Mouse (Mus musculus): ENCODE results near the gene Pik3r6.

Pik3r6 gene

DNA sequence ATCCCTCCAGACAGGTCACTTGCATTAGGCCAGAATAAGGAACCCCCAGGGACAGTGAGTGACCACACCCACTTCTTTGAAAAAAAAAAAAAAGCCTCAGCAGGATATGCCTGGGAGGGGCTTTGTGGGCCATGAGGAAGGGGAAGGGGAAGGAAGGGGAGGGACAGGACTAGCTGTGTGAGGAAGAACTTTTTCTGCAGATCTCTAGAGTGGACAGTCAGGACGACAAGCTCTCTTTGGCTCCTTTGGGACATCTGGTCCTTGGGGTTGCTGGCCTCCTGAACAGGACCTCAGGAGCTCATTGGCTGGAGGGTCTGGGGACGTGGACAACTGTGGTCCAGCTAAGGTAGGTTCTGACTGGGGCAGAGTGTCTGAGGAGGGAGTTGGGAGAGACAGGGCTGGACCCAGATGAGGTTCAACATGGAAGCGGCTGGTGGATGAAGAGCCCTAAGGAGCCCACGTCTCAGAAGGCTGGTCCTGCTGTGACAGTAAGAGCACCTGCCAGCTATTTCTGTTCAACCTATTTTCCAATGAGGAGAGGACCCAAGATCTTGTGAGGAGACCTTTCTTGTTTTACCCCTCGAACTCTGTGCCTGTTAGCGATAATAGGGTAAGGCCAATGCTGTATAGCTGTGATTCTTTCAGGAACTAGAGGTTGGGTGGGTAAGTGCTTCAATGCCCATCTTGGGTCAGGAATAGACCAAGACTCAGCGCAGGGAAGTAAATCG, at the start of gene Pik3r6:
TSS of gene Pik3r6 (plus strand) at position 118 of the 728 bp plus-strand sequence.
- in situ Hi-C loops (cut with MboI, MseI): no loop called here

DNA sequence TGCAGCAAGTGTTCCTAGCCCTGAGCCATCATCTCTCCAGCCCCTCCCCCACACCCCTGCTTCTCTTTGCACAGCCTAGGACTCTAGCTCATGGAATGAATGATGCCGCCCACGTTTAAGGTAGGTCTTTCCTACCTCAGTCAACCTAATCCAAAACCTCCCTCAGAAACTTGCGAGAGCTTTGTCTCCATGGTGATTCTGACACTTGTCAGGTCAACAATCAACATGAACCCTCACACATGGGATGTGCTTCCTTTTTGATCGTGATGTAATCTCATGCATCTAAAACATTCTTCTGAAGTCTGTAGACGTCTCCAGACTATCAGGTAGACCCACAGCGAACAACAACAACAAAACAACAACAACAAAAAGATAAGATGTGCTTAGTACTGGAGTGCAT, 49.5 kb upstream of the Pik3r6 start:
- in situ Hi-C loops (cut with MboI, MseI): no loop called here

DNA sequence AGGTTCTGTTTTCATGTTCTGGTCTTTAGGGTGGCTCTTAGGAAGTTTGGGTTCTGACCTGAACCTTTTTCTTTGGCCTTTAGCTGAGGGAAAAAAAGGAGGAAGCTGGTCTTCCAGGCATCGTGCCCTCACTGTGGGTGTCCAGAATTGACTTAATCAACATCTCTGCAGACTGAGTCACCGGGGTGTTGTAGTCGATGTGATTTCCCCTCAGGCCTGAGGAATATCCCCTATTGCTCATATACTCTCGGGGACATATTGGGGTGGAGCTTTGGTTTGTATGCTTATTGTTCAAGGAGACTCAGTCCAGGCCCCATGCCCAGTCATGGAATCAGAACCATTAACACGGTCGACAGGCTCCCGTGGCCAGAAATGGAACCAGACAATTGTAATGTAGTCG, 44.7 kb upstream of the Pik3r6 start:
- in situ Hi-C loops (cut with MboI, MseI): no loop called here

DNA sequence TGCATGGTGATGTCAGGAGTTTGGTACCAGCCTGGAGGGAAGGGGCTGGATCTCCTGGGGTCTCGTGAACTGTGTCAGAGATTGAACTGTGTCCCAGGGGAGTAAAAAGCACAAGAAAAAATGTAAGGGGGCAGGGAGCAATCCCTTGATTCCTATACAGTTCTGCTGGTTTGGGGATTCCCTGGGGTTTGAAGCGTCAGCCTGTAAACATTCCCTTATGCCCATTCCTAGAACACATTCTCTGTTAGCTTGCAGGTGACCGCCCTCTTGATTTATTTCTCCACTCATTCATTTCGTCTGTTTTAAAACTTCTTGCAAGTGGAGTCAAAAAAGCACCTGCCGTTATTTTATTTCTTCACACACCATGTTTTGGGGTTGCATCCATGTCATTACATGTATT, 43.8 kb upstream of the Pik3r6 start:
- in situ Hi-C loops (cut with MboI, MseI): no loop called here

DNA sequence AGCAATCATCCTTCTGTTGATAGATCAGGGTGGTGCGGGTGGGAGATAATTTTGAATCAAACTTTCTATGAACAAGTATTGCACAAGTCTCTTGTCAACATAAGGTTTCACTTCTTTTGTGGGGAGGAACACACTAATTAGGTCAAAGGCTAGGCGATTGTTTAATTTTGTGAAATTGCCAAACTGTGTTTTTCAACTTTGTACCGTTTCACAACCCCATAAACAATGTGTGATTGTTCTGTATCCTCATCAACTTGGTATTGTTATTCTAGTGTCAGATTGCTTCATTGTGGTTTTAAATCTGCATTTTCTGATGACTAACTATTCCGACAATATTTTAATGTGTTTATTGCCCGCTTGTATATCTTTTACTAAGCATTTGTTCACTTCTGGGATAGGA, 43.3 kb upstream of the Pik3r6 start:
- in situ Hi-C loops (cut with MboI, MseI): no loop called here

DNA sequence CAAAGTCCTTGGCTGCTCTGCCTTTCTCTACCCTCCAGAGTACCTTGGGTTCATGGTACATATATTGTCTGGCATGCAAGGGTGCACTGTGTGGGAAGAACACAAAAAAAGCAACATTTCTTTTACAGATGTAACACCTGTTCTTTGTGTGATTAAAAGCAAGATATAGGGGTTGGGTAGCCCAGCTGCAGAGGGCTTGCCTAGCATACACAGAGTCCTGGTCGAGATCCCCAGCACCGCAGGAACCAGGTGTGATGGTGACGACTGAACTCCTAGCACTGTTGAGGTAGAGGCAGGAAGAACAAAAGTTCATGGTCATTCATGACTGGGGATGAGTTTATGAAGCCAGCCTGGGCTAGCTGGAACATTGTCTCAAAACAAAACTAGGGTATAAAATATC, 40.1 kb upstream of the Pik3r6 start:
- in situ Hi-C loops (cut with MboI, MseI): no loop called here

DNA sequence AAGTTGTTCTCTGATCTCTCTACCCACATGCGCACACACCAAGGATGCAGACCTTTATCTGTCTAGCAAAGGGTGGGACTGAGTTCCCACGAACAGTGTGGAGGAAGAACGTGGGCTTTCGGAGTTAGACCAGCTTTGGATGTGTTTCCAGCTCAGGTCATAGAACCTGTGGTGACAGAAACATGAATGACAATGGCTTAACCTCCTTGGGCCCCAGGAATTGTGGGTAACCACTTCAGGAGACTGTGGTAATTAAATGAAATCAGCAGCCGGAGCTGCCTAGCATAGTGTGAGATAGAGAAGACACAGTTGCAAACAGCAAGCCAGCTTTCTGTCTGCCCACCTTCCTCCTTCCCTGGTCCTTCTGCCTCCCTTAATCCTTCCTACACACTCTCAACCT, 38.6 kb upstream of the Pik3r6 start:
- in situ Hi-C loops (cut with MboI, MseI): no loop called here

DNA sequence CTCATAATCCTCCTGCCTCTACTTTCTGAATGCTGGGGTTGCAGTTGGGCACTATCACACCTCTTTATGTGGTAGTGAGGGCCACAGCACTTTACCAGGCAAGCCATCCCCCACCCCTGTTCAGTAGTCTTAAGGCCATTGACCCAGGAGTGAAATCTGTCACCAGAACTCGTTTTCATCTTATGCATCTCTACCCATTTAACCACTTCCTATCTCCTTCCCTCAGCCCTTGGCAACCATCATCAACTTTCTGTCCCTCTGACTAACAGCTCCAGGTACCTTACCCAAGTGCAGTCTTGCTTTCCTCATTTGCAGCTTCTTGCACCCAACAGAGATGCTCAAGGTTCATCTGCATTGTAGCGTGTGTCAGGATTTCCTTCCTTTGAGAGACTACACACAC, 37.7 kb upstream of the Pik3r6 start:
- in situ Hi-C loops (cut with MboI, MseI): no loop called here

DNA sequence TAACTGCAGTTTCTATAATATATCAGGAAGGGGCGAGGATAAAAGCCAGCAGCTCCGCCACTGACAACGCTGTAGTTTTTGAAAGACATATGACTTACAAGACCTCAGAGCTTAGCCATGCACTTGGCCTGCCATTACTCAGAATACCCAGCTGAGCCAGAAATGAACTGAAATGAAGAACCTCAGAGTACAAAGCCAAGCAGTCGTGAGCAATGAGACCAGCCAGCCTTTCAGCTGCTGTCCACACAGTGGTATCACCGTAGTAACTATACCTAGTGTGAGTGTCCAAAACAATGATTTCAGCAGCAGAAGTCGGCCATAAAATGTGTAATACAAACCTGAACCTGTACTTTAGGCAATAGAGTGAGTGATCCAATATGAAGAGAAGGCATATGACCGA, 35.4 kb upstream of the Pik3r6 start:
- in situ Hi-C loops (cut with MboI, MseI): no loop called here

DNA sequence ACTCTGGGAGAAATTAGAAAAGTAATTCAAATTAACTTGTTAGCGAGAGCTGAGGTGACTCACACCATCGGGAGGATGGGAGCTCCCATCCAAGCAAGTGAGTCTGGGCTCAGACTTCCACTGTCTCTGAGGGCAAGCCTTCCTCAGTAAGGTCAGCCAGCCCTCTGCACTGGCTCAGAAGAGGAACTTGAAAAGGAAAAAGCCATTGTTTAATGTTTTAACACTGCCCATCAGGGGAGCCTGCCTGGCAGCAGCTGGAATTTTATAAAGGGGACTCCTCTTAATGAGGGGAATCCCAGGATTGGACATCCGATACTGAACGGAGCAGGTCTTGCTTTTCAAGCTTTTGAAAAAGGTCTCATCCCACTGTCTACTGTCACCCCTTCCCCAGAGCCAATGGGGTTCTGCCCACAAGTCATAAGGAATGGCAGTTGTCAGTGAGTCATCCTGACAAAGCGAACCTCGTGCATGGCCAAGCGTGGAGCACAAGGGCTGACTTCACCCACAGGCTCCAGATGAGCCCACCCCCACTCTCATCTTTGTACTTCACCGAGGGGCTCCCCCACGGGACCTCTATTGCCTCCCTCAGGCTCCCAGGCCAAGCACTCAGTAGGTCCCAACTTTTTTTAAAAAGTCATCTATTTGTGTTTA, 34.7 kb upstream of the Pik3r6 start:
- in situ Hi-C loops (cut with MboI, MseI): no loop called here

DNA sequence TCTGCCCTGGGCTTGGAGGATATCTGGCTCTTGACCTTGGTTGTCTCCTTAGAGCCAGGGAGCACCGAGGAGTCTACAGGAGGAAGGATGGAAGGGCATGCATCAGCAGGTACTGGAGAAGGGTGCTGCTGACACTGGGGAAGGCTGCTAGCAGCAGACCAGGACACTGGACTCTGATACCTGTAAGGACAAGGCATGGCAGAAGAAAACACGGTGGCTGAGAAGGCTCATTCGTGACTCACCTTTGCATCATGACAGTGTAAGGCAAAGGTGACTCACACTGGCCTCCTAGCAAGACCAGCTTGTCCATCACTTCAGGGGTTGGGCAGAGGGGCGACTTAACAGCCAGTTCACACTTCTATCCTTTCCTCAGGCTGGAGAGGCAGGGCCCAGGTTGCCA, 33.9 kb upstream of the Pik3r6 start:
- in situ Hi-C loops (cut with MboI, MseI): no loop called here

DNA sequence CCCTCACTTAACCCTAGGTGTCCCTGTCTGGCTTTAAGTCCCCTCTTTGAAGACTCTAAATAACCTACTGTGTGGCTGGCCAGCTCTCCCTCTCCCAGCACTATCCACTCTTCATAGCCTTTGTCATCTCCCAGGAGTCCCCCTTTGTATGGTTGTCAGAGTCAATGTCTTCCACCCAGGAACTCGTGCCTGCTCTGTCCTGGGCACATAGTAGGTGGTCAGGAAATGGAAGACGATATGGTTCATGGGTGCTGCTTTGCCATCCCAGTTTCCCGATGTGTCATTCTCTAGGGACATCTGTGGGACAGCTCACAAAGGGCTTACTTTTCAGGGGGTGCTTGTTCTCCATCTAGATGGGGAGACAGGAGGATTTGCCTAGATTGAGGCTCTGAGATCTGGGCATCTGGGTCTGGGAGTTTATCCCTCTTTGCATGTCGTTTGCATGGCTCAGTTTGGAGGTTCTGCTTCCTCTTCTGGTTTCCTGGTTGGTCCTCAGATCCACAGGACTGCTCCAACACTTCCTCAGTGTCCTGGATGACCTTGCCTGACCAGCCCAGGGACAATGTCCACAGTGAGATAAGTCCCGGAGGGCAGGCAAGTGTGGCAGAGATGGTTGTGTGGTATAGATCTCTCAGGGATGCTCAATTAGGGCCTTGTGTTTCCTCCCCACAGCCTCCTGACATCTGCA, 30.5 kb upstream of the Pik3r6 start:
- in situ Hi-C loops (cut with MboI, MseI): loop anchor here (5.0 kb wide), 1 partner anchor 40 kb away; the partner anchor contains the start of gene Pik3r5

DNA sequence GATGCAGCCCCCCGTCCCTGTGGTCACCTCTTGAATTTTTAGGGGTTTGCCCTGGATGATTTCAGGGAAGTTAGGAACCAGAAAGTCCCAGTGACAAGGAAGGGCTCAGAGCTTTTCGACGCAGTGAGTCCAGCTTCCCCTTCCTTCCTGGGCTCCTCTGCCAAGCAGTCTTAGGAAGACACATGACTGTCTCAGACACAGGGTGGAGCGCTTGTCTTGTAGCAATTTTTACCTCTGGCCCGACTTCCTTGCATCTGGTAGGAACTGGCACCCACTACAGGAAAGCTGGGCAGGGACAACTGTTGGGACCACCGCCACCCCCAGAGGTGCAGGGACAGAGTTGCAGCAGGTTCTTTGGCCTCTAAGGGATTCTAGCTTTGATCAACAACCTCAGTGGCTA, 28.2 kb upstream of the Pik3r6 start:
- in situ Hi-C loops (cut with MboI, MseI): loop anchor here (5.0 kb wide), 1 partner anchor 42 kb away; the partner anchor contains the start of gene Pik3r5

DNA sequence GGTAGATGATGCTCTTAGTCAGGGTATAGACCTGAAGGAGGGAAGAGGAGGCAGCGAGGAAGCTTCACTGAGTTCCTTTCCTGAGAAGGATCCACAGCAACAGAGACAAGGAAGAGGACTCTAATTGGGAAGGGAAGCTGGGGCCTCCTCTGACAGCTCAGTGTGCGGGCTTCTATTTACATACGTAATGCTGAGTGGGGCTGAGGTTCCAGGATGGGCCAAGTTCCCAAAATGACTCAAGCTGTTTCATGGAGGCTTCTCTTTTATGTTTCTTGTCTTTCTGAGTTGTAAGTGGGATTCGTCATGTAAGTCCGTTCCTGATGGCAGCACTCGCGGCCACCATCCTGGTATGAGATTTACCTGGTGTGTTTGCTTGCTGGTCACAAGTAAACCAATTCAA, 27.1 kb upstream of the Pik3r6 start:
- in situ Hi-C loops (cut with MboI, MseI): no loop called here

DNA sequence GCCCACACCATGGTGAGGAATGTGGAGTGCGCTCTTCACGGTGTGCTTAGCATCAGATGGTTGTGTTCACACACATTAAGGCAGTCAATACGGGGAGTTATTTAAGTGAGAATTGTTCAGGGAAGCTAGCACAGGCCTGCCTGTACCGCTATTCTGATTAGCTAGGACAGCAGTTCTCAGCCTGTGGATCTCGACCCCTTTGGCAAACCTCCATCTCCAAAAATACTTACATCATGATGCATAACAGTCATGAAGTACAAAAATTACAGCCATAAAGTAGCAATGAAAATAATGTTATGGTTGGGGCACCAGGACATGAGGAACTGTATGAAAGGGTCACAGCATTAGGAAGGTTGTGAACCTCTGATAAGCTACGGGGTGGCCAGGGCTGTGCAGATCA, 25.2 kb upstream of the Pik3r6 start:
- in situ Hi-C loops (cut with MboI, MseI): no loop called here

DNA sequence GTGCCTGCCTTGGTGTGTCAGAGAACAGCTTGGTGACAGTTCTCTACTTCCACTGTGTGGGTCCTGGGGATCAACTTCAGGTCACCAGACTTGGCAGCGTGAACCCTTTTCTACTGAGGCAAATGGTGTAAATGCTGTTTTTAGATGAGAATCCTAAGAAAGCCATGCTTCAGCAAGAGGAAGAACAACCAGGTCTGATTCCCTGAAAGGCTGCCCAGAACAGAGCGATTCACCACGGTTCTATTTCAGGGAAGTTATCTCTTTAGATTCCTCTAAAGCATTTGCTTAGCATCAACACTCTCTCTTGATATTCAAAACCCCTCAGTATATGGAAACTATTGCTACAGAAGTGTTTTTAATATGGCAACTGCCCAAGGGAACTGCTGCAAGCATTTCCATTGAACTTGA, 24.2 kb upstream of the Pik3r6 start:
- in situ Hi-C loops (cut with MboI, MseI): no loop called here

DNA sequence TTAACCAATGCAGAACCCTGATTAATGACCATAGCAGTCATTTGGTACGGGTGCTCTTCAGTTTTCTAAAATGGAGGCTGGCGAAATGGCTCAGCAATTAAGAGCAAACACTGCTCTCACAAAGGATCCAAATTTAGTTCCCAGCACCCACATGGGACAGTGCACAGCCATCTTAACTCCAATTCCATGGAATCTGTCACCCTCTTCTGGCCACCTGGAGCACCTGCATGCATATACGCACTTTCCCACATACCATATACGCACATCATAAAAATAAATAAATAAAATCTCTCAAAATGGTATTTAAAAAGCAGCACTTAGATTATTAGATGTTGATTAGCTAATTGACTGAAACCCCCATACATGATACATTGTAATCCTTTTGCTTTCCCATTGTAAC, 22.2 kb upstream of the Pik3r6 start:
- in situ Hi-C loops (cut with MboI, MseI): loop anchor here (5.0 kb wide), 1 partner anchor 77 kb away; the partner anchor contains the start of gene Mfsd6l

DNA sequence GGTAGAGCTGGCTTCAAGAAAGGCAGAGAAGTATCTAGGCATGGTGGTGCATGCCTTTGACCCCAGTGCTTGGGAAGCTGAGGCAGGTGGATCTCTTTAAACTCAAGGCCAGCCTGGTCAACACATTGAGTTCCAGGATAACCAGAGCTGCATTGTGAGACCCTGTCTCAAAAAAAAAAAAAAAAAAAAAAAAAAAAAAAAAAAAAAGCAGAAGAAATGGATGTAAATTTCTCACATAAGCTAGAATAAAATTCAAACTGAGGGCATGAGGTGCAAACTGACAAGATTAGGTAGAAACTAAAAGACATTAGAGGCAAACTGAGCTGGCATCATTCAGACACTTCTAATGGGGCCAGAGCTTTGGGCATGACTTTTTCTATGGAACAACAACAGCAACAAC, 20.8 kb upstream of the Pik3r6 start:
- in situ Hi-C loops (cut with MboI, MseI): loop anchor here (5.0 kb wide), 1 partner anchor 75 kb away; the partner anchor contains the start of gene Mfsd6l

DNA sequence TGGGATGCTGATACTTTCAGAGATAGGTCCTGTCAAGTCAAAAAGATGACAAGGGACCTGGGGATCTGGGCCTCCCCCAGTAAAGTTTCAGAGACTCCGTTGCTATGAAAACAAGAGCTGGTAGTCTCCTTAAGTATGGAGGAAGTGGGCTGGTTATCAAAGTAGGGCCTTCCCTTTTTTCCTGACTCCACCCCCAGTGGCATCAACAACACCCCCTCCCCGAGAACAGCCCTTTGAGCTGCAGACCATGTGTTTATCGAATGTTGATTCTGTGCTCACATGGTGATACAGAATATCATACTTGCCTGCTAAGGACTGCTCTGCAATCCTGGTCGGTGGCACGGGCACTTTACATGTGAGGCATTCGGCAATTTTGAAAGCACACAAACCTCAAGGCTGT, 19.6 kb upstream of the Pik3r6 start:
- in situ Hi-C loops (cut with MboI, MseI): loop anchor here (5.0 kb wide), 1 partner anchor 74 kb away; the partner anchor contains the start of gene Mfsd6l

DNA sequence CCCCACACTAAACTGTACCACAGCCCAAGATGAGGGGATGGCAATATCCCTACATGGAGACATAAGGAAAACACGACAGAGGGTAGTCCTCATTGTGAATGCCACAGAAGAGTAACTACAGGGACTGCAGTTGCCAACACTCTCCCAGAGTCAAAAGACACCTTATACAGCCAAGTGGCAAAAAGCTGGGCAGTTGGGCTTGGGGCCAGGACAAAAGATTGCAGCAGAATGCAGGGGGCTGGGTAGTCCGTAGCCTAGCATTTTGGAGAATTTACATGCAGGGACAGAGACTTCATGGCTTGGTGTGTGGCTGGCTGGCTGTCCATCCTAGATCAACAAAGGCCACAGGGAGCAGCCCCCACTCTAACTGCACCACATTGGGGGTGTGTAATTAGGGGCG, 18.4 kb upstream of the Pik3r6 start:
- in situ Hi-C loops (cut with MboI, MseI): loop anchor here (5.0 kb wide), 1 partner anchor 73 kb away; the partner anchor contains the start of gene Mfsd6l

DNA sequence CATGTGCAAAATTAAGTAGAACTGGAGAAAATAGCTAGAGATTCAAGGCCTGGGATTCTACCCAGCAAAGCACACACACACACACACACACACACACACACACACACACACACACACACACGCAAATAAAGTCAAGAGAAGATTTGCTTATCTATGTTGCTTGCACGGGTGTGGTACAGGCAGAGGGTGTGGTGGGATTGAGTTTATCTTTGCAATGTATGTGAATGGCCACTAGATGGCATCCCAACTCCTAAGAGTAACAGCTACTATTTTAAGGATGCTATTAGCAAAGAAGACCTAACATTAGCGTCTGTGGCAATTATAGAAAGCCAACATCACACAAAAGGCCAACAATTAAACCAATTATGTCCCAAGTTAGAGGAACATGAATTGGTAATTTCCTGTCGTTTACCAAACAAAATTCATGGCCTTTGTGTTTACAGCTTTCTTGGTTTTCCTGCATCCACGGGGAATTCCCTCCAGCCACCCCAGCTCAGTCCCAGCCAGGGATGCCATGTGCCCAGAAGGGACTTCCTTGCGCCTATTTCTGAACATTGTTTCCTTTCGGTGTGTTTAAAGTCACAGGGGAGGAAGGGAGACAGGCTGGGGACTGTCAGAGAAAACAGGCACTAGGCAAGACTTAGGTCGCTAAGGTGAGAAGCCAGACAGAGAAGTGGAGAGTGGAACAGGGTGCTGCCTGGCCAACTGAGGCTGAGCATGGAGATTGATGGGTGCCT, 17.4 kb upstream of the Pik3r6 start:
- in situ Hi-C loops (cut with MboI, MseI): no loop called here

DNA sequence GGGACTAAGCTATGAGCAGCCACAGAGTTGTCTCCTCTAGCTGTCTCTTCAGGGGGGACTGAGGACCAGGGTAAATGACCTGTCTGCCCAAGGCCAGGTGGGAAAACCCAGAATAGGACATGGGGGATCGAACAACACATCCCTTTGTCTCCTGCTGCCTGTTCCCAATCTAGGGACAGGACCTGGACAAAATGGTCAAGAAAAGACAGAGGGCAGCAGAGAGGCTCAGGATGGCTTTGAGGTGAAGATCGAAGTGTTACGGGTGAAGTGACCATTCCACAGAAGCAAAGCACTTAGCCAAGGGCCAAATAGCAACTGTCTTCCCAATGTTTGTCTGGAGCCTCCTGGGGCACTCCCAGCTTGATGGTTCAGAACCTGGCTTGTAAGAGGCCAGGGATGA, 16.7 kb upstream of the Pik3r6 start:
- in situ Hi-C loops (cut with MboI, MseI): no loop called here
